7 mouse cellular contexts compared by ENCODE assay signal in genomic region chr11:62005241-62005910, GRCm38 (mm10). TPM values are rescaled to one million over a fixed set of nuclear protein-coding genes. Genes with fewer than 3 reads are reported as not detected.
A peak's percentile ranks its signal among the peaks of the same experiment; 100 is the strongest.
DNase-seq lines count a peak whose midpoint lies in the region.

No protein-coding gene starts in this region.

- peak; percentile 74 for DNase-seq in layer of hippocampus, adult 9-11 months
- no peak for DNase-seq in layer of hippocampus, adult 8-10 months (ENCODE audit: low spot score in 2 of 2)
- peak; percentile 36 for DNase-seq in adrenal gland, postnatal 10 days
- DNase-seq in fibroblast of lung, adult 2 months (ENCODE audit: low read depth), result peak; percentile 70
- DNase-seq in left cerebral cortex, adult 18-20 months (ENCODE audit: low spot score in 2 of 2), result peak; percentile 38 to 64
- peak; percentile 62 for DNase-seq in lung, postnatal 4 days
- DNase-seq in thymus, postnatal 25 days, result peak; percentile 24

RNA-seq across cellular contexts. Expression of gene Specc1, which starts 48.8 kb away (rescaled TPM):
- total RNA-seq in layer of hippocampus, adult 8-10 months (2022), result 100 to 1,000 TPM in 1 of 4 experiments, 10 to 100 TPM in 3; 72.3 to 103 (median 91.0) TPM
- 10 to 100 TPM in 1 of 2 experiments, 1 to 10 TPM in 1; 9.7 to 12.4 TPM for total RNA-seq in adrenal gland, postnatal 10 days (2021)
- total RNA-seq in left cerebral cortex, adult 18-20 months (2021), result 10 to 100 TPM; 72.9 to 77.6 TPM

Comparison
In these comparisons a context has a peak if more than half of its experiments do, and no peak if none do; other contexts are left out.
1. DNase-seq: peak in layer of hippocampus, adult 9-11 months (single experiment), adrenal gland, postnatal 10 days (single experiment), fibroblast of lung, adult 2 months (single experiment), left cerebral cortex, adult 18-20 months (2 of 2), lung, postnatal 4 days (2 of 2) and thymus, postnatal 25 days (single experiment); none in layer of hippocampus, adult 8-10 months (0 of 2).
2. RNA of gene Specc1, which starts 48.8 kb away (total RNA-seq): 72.3 to 103 TPM in layer of hippocampus, adult 8-10 months and 72.9 to 77.6 TPM in left cerebral cortex, adult 18-20 months; 9.7 to 12.4 TPM in adrenal gland, postnatal 10 days; every median in the first group is over 4 times any median in the second.